Mouse (Mus musculus) liver, postnatal 0 days (tissue): ENCODE data around the gene Gfra1.

Source experiments
- CTCF ChIP-seq: sonication (generic); IDR thresholded peaks from 2 replicates; pipeline ENCODE4 v1.5.1; 2016; ENCODE audit warnings: antibody characterized with exemption, low read depth
- EP300 ChIP-seq: IDR thresholded peaks from 2 replicates; pipeline ENCODE4 v1.6.1; 2016; ENCODE audit warnings: antibody characterized with exemption, low read depth, mild to moderate bottlenecking

- TF ChIP-seq CTCF, result no peak
- no peak for TF ChIP-seq EP300
Observed at GRCm38 (mm10) chr19:58437441-58438071, 18.2 kb downstream of the Gfra1 start.
